Mouse (Mus musculus) stomach, embryonic 16.5 days (tissue): ENCODE measurements around the gene Ctnnal1. TPM values are rescaled to one million over a fixed set of nuclear protein-coding genes. Genes with fewer than 3 reads are reported as not detected.
"Not testable (repeated sequence)": the region's sequence is repeated elsewhere in the genome, so short reads cannot be mapped to it uniquely, and the experiment has no call there.

ENCODE experiments used
- ATAC-seq: fragments of 200-750 bp; cut with Nextera tagmentation; 2 replicates; pipeline ENCODE4 v1.8.0; 2017; ENCODE audit warnings: moderate number of reproducible peaks, moderate TSS enrichment; ENCODE audit not compliant: insufficient read depth, low FRiP score
- H3K27ac ChIP-seq: fragments of 300-500 bp; sonication (generic); 2 replicates; pipeline ENCODE4 v1.5.1; 2014; ENCODE audit warnings: low read length
- H3K27me3 ChIP-seq: fragments of 300-500 bp; sonication (generic); 2 replicates; pipeline ENCODE4 v1.6.1; 2014; ENCODE audit warnings: low read length, control low read depth, mixed read lengths; ENCODE audit not compliant: control insufficient read depth, insufficient read depth
- H3K36me3 ChIP-seq: fragments of 300-500 bp; sonication (generic); 2 replicates; pipeline ENCODE4 v1.6.1; 2014; ENCODE audit warnings: low read length; ENCODE audit not compliant: control insufficient read depth, insufficient read depth
- H3K4me1 ChIP-seq: fragments of 300-500 bp; sonication (generic); 2 replicates; pipeline ENCODE4 v1.6.1; 2014; ENCODE audit warnings: low read length, control low read depth, mixed read lengths; ENCODE audit not compliant: control insufficient read depth, insufficient read depth
- H3K4me2 ChIP-seq: fragments of 300-500 bp; sonication (generic); 2 replicates; pipeline ENCODE4 v1.6.1; 2014; ENCODE audit warnings: low read depth, low read length, mixed read lengths
- H3K4me3 ChIP-seq: fragments of 300-500 bp; sonication (generic); replicated peaks from 2 replicates; pipeline ENCODE4 v1.5.1; 2014; ENCODE audit warnings: mild to moderate bottlenecking, low read length
- H3K9ac ChIP-seq: fragments of 300-500 bp; sonication (generic); 2 replicates; pipeline ENCODE4 v1.6.1; 2014; ENCODE audit warnings: low read length
- H3K9me3 ChIP-seq: fragments of 300-500 bp; sonication (generic); replicated peaks from 2 replicates; pipeline ENCODE4 v1.6.1; 2016; ENCODE audit warnings: low read length, control low read depth; ENCODE audit not compliant: control insufficient read depth
- WGBS: fragments of 180-500 bp; shearing (Covaris S2); extraction: QIAGEN DNeasy Blood & Tissue Kit; methylation state at CpG from one replicate; pipeline ENCODE4 v1.1.7; 2014; 5-methylcytosine and 5-hydroxymethylcytosine counted together
- polyA plus RNA-seq: library from polyadenylated mRNA; unstranded; fragments of >200 nt; fragmentation: Nextera tagmentation; extraction: Ambion mirVana; gene quantifications from 2 replicates; pipeline ENCODE4 v1.2.1, GENCODE M21; 2015

Gene Ctnnal1
- polyA plus RNA-seq, 1 experiment from 2014 or later: 17.5 TPM

DNA sequence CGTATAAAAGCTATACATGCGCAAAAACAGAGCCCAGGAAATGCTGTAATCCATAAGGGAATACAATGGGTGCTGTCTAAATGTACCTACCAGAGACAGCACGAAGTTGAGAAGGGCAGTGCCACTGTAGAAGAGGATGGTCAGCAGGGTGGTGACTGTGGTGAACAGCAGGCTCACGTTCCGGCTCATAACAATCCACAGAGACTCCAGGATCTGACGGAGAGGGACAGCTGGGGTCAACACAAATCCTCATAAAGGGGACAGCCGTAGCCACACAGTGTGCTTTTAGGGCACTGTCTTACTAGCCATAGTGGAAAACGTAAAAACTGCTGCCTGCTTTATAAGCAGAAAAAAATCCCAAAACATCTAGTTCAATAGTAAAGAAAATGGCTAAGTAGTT is 34.2 kb upstream of the Ctnnal1 start:
- Histone ChIP-seq H3K4me2 (no peak overlapping the region), H3K4me3 (no peak overlapping the region), H3K27ac (no peak overlapping the region), H3K9me3 (no peaks in the 10 kb centered on the region), H3K4me1 (no peaks in the 10 kb centered on the region), H3K27me3 (no peaks in the 10 kb centered on the region), H3K36me3 (peaks cover 13% of the 10 kb centered on the region), H3K9ac (no peak overlapping the region)
- no peak for ATAC-seq
- 88% methylated on average over 8 of the region's 8 CpGs for WGBS

- no peak overlapping the region for H3K9ac ChIP-seq
- no peak overlapping the region for H3K27ac ChIP-seq
- peaks cover 12% of the 10 kb centered on the region for H3K36me3 ChIP-seq
- no peaks in the 10 kb centered on the region for H3K27me3 ChIP-seq
- no peak overlapping the region for H3K4me2 ChIP-seq
- H3K9me3 ChIP-seq: no peaks in the 10 kb centered on the region
- no peak for ATAC-seq
- no peak overlapping the region for H3K4me3 ChIP-seq
- 69% methylated on average over 3 of the region's 3 CpGs for WGBS
- no peaks in the 10 kb centered on the region for H3K4me1 ChIP-seq
These were observed 32.5 kb upstream of the Ctnnal1 start for GRCm38 (mm10) chr4:56897511-56897910.

DNA sequence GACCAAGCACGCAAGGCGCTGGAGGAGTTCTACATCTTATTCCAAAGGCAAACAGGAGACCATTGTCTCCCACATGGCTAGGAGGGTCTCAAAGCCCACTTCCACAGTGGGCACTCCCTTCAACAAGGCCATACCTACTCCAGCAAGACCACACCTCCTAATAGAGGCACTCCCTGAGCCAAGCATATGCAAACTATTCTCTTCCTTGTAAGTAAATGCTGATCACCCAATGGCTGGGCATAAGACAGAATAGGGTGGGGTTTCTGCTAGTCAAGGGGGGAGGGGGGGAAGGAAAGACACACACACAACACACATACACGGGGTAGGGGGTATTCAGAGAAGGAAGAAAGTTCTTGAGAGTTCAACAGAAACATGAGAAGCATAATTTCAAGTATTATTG is 29.2 kb upstream of the Ctnnal1 start:
- ATAC-seq: no peak
- Histone ChIP-seq H3K36me3 (peaks cover 5% of the 10 kb centered on the region; the same call in 1 of the 2 replicates), H3K9me3 (no peaks in the 10 kb centered on the region), H3K4me3 (no peak overlapping the region), H3K4me1 (no peaks in the 10 kb centered on the region), H3K9ac (no peak overlapping the region), H3K27ac (no peak overlapping the region), H3K4me2 (no peak overlapping the region), H3K27me3 (no peaks in the 10 kb centered on the region)
- 92% methylated on average over 3 of the region's 3 CpGs for WGBS

DNA sequence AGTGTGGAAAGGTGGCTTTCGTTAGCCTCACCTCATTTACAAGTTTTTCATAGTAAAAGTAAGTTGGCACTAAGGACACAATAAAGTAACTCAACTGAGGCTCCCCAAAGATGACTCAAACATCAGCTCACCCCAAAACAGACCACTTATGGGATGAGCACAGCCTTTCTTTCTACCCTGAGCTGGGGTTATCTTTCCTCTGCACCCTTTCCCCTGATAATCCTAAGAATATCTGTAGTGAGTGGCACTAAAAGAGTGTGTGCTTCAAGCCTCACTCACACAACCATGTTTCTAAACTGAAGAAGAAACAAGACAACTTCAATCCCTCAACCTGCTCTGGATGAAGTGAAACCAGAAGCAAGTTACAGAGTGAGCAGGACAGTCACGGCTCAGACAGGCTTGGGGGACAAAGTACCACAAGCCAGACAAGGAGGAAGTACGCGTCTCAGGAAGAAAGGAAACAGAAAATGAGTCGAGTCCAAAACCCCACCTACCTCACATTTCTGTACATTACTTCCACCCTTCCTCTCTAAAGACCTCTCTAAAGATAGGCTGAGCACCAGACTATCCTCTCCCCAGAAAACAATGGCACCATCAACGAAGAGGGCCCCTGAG is 27.6 kb upstream of the Ctnnal1 start:
- H3K9me3 ChIP-seq: no peaks in the 10 kb centered on the region
- no peaks in the 10 kb centered on the region for H3K27me3 ChIP-seq
- H3K36me3 ChIP-seq: no peaks in the 10 kb centered on the region; the same call in 1 of the 2 replicates
- H3K4me1 ChIP-seq: no peaks in the 10 kb centered on the region
- WGBS: 81% methylated on average over 6 of the region's 6 CpGs
- H3K9ac ChIP-seq: no peak overlapping the region
- no peak overlapping the region for H3K27ac ChIP-seq
- no peak overlapping the region for H3K4me2 ChIP-seq
- H3K4me3 ChIP-seq: no peak overlapping the region
- no peak for ATAC-seq

DNA sequence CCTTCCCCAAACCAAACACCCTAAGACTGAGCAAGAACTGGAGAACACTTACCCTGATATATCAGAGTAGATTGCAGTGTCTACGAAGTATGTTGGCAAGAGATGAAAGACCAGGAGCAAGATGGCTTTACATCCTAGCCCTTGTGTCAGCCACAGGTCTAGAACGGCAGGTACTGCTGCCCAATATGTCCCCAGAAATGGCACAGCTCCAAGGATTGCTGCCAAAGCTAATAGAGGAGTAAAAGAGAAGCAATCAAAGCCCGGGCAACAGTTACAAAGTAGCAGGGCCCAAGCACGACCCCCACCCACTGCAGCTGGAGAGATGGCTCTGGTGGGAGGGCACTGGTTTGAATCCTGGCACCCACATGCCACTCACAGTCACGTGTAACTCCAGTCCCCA is 23.5 kb upstream of the Ctnnal1 start:
- ATAC-seq: no peak
- H3K27me3 ChIP-seq: no peaks in the 10 kb centered on the region
- H3K9me3 ChIP-seq: no peaks in the 10 kb centered on the region
- H3K27ac ChIP-seq: no peak overlapping the region
- H3K4me2 ChIP-seq: no peak overlapping the region
- no peak overlapping the region for H3K4me3 ChIP-seq
- H3K9ac ChIP-seq: no peak overlapping the region
- no peaks in the 10 kb centered on the region for H3K36me3 ChIP-seq
- 77% methylated on average over 5 of the region's 5 CpGs for WGBS
- no peaks in the 10 kb centered on the region for H3K4me1 ChIP-seq

DNA sequence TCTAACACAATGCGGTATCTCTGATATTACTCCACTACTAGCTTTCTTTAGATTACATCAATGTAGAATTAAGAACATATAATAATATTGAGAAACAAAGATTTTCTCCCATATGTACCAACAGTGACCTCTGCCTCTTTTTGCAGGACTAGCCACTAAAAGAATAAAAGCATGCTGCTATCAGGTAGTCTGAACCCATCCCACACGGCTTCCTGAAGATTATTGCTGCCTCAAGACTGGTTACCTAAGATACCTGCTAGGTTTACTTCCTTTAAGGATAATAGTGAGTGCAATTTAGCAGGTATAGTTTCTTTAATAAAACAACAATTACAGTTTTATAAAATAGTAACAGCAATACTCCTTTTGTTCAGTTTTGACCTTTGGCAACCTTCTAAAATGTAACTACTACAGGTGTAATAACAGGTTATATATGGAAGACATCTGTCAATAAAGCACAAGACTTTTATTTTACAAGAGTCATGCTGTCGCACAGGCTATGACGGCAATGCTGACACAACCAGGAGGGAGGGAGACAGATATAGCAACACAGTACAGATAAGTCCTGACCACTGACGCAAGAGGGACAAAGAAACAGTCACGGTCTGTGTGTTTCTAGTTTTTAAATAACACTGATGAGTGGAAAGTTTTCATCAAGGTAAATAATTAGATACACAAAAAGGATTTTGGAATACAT is 21.4 kb upstream of the Ctnnal1 start:
- ATAC-seq: no peak
- Histone ChIP-seq H3K36me3 (0 out of 2 replicates have a peak, but pooled peaks cover 3% of the 10 kb centered on the region), H3K9ac (no peak overlapping the region), H3K4me1 (no peaks in the 10 kb centered on the region), H3K4me3 (no peak overlapping the region), H3K27ac (no peak overlapping the region), H3K27me3 (no peaks in the 10 kb centered on the region), H3K9me3 (no peaks in the 10 kb centered on the region), H3K4me2 (no peak overlapping the region)
- WGBS: 84% methylated on average over 6 of the region's 6 CpGs

GRCm38 (mm10) chr4:56880036-56880703 is 15.2 kb upstream of the Ctnnal1 start:
- no peak for ATAC-seq
- no peak overlapping the region for H3K27ac ChIP-seq
- no peak overlapping the region for H3K9ac ChIP-seq
- no peak overlapping the region for H3K4me3 ChIP-seq
- H3K9me3 ChIP-seq: no peaks in the 10 kb centered on the region
- H3K4me2 ChIP-seq: no peak overlapping the region
- no peaks in the 10 kb centered on the region for H3K4me1 ChIP-seq
- no peaks in the 10 kb centered on the region for H3K27me3 ChIP-seq
- peaks cover 9% of the 10 kb centered on the region for H3K36me3 ChIP-seq
- 83% methylated on average over 11 of the region's 11 CpGs for WGBS

DNA sequence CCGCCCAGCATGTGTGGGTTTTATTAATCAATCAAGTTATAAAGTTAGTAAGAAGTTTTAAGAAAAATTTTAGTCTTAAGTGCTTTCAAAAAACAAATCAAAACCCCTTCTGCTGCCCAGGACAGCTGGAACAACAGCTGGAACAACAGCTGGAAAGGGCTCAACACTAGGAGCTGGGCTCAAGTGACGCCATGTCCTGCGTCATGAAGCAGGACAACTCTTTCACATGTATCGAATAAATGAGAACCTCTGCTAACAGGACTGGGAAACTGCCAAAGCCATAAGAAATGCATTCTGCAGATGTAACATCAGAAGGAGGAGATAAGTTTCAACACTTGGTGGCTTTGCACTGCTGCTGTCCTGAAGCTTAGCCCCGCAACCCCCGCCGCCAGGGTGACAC is 14.0 kb upstream of the Ctnnal1 start:
- H3K36me3 ChIP-seq: peaks cover 18% of the 10 kb centered on the region
- H3K4me2 ChIP-seq: no peak overlapping the region
- no peak overlapping the region for H3K9ac ChIP-seq
- 88% methylated on average over 7 of the region's 7 CpGs for WGBS
- H3K27ac ChIP-seq: no peak overlapping the region
- no peaks in the 10 kb centered on the region for H3K9me3 ChIP-seq
- H3K27me3 ChIP-seq: no peaks in the 10 kb centered on the region
- no peaks in the 10 kb centered on the region for H3K4me1 ChIP-seq
- ATAC-seq: no peak
- no peak overlapping the region for H3K4me3 ChIP-seq

DNA sequence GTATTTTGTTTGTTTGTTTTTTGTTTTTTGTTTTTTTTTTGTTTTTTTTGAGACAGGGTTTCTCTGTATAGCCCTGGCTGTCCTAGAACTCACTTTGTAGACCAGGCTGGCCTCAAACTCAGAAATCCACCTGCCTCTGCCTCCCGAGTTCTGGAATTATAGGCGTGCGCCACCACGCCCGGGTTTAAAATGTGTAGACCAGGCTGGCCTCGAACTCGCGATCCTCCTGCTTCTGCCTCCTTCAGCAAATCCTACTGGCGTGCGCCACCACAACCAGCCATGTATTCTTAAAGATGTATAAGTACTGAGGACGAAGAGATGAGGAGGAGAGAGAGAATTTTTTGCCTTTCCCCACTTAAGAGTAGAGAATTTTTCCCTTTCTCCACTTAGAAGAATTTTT is 5.6 kb upstream of the Ctnnal1 start:
- not testable (repeated sequence) for H3K9ac ChIP-seq, H3K4me1 ChIP-seq, H3K4me2 ChIP-seq, H3K27me3 ChIP-seq, H3K4me3 ChIP-seq, H3K9me3 ChIP-seq, ATAC-seq, H3K27ac ChIP-seq
- peaks cover 17% of the 10 kb centered on the region for H3K36me3 ChIP-seq
- 98% methylated on average over 11 of the region's 11 CpGs for WGBS
